In genomic region chr5:142821266-142821973, GRCm38 (mm10) we compare ENCODE assay signal across 8 mouse cellular contexts. TPM values are rescaled to one million over a fixed set of nuclear protein-coding genes. Genes with fewer than 3 reads are reported as not detected.
DNase-seq lines count a peak whose midpoint lies in the region; ATAC-seq and TF ChIP-seq lines count a peak whose summit lies in the region.

No protein-coding gene starts in this region.

- H3K4me3 ChIP-seq in cortical plate, adult 2 months (ENCODE audit: insufficient read depth, low read length), result peak overlapping the region; percentile 95

- peak; percentile 95 for DNase-seq in adrenal gland, adult 8-10 months
- DNase-seq in gastrocnemius, postnatal 14 days, result peak; percentile 96
- peak; percentile 82 for DNase-seq in hindlimb bud, embryonic 11.5 days (ENCODE audit: extremely low spot score, low read depth, low spot score)
- peak; percentile 71 to 79 for DNase-seq in left cerebral cortex, postnatal 36 days (ENCODE audit: low spot score in 2 of 2)
- DNase-seq in mesoderm, embryonic 11.5 days (ENCODE audit: low read depth, low spot score), result peak; percentile 96
- peak; percentile 75 for DNase-seq in right cerebral cortex, postnatal 4 days

- intact Hi-C loops in gastrocnemius, postnatal 14 days (cut with DNase I; ENCODE audit: low total_unique reads), result no loop called here
- intact Hi-C loops in left cerebral cortex, postnatal 36 days (cut with DNase I), result loop anchor here (2.0 to 5.0 kb wide), 2 partner anchors 36 to 55 kb away; no protein-coding TSS in a partner anchor

- peaks cover 2% of the 10 kb centered on the region; the same call in 1 of the 2 replicates for H3K4me1 ChIP-seq in cortical plate, adult 2 months (ENCODE audit: control insufficient read depth, insufficient read depth, low read length)

- peak; percentile 26; the same call in 1 of the 2 replicates for TF ChIP-seq POLR2A in cortical plate, adult 2 months (IDR thresholded peaks at IDR 0.05; ENCODE audit: extremely low read depth, insufficient read depth, low read length)

- ATAC-seq in activated CD4-positive, CD25-positive, alpha-beta regulatory T cell, adult 4 months, result no peak

- H3K27ac ChIP-seq in cortical plate, adult 2 months (ENCODE audit: insufficient read depth, low read length), result peak overlapping the region; percentile 100

- TF ChIP-seq CTCF in cortical plate, adult 2 months (IDR thresholded peaks at IDR 0.05; ENCODE audit: extremely low read depth, insufficient read depth, low read length), result no peak

RNA-seq across cellular contexts. Expression of gene Tnrc18, which starts 4.0 kb away (rescaled TPM):
- 100 to 1,000 TPM in 1 of 4 experiments, 10 to 100 TPM in 3; 75.1 to 117 (median 96.9) TPM for total RNA-seq in adrenal gland, adult 8-10 months (2022)
- 29.6 and 31.7 TPM in 2 replicates for polyA plus RNA-seq in cortical plate, adult 2 months (2012; rRNA removed)
- total RNA-seq in gastrocnemius, postnatal 14 days (2021), result 10 to 100 TPM; 36.2 to 37.1 TPM
- 100 to 1,000 TPM; 117 to 147 TPM for total RNA-seq in left cerebral cortex, postnatal 36 days (2021)
- polyA plus RNA-seq in activated CD4-positive, CD25-positive, alpha-beta regulatory T cell, adult 4 months (2017; shearing (Covaris generic)), result 1 to 10 TPM; 4.1 to 4.3 TPM
